Mouse (Mus musculus) heart, adult 8-10 months (tissue): ENCODE results near the gene Fndc7. TPM values are rescaled to one million over a fixed set of nuclear protein-coding genes. Genes with fewer than 3 reads are reported as not detected.
"Not testable (repeated sequence)": the region's sequence is repeated elsewhere in the genome, so short reads cannot be mapped to it uniquely, and the experiment has no call there.

ENCODE experiments used
- DNase-seq: peaks from one replicate; pipeline ENCODE4 v3.0.0; 2022; ENCODE audit warnings: low spot score
- total RNA-seq, 4 experiments: library from RNA; stranded (reverse); gene quantifications; 2 replicates each; pipeline ENCODE4 v1.2.4; 2022

Gene Fndc7
- total RNA-seq, 4 experiments from 2014 or later = 0.06 TPM; not detected in 3

DNA sequence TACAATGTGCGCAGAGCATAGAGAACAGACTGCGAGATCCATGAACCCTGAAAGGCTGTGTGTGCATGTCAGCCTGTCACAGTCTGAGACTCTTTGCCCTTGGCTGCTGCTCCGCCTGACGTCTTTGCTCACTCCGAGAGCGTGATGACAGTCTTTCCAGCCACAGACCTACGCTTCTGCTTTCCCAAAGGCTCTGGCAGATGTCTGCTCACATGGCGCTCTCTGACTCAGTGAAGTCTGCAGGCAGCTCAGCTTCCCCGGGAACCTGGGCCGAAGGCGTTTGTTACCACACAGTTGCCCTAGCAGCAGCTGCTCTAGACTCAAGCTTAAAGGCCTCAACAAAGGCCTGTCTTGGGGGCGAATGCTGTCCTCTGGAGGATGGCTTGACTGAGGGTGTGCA is 34.4 kb downstream of the Fndc7 start:
- DNase-seq = peak; percentile 63

- no peak for DNase-seq
These were observed 36.5 kb downstream of the Fndc7 start for GRCm38 (mm10) chr3:108853266-108853665.

- DNase-seq = no peak
These were observed 37.7 kb downstream of the Fndc7 start for GRCm38 (mm10) chr3:108851996-108852697.

DNA sequence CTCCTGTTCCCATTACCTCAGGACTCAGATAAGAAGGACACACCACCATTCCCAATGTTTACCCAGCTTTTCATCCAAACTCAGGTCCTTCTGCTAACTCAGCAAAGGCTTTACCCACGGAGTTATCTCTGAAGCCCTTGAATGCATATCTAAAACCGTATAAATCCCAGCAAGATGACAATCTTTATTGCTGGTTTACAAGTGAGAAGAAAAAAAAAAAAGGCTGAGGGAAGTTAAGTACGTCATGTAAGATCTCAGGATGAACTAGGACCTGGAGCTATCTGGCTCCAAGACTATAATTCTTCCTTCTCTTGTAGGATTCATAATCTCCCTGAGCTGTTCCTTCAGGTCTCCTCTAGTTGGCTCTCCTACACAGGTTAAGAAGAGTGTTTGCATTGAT is 38.3 kb downstream of the Fndc7 start:
- no peak for DNase-seq

- no peak for DNase-seq
These were observed 38.7 kb downstream of the Fndc7 start for GRCm38 (mm10) chr3:108851075-108851474.

DNA sequence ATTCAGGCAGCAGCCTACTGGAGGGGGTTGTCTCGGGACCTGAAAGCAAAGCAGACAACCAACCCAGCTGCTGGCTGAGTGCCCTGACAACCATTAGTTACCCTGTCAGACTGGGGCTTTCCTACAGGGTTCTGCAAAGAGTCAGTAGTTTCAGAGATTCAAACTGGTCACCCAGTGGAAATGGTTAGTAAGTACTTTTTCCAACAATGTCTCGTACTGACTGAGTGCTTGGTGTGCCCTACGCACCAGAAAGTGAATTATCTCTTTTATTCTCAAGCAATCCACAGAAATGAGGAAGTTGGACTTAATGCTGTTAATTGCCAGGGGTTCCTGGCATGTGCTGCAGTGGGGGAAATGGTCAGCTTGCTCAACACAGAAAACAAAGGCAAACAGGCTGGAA is 39.3 kb downstream of the Fndc7 start:
- no peak for DNase-seq

DNA sequence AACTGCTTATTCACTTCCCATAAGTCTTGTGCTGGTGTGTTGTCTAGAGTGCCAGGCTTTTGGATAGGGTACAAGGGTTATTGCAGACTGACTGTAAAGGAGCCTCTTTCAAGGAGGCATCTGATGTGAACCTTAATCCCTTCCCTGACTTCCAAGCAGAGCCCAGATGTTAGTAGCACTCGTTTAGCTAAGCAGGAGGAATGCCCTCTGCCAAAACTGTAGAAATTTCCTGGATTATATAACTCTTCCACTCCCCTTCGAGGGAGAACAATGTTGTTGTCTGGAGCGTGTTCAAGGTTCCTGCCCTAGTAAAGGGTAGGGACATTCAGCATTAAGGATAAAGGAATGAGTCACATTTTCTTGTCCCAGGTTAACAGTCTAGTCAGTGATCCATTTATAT is 43.2 kb downstream of the Fndc7 start:
- DNase-seq = no peak

- DNase-seq = no peak
These were observed 45.3 kb downstream of the Fndc7 start for GRCm38 (mm10) chr3:108844521-108844920.

DNA sequence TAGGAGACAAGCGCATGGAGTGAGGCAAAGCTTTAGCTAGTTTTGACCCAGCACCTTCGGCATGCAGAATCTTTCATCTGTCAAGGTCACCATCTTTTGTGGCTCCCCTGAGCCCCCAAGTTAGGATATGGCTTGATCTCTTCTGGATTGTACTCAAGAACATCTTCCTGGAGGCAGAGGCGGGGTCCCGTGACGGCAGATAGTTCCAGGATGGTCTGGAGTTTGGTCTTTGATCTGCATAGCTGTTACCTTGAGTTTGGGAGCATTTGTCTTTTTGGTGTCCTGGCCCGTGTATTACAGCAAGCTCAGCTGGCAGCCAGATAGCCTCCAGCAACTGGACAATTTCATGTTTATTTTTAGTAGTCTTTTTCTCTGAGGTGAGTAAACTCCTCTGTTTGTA is 45.8 kb downstream of the Fndc7 start:
- no peak for DNase-seq

- no peak for DNase-seq
These were observed 49.1 kb downstream of the Fndc7 start for GRCm38 (mm10) chr3:108840716-108841054.

DNA sequence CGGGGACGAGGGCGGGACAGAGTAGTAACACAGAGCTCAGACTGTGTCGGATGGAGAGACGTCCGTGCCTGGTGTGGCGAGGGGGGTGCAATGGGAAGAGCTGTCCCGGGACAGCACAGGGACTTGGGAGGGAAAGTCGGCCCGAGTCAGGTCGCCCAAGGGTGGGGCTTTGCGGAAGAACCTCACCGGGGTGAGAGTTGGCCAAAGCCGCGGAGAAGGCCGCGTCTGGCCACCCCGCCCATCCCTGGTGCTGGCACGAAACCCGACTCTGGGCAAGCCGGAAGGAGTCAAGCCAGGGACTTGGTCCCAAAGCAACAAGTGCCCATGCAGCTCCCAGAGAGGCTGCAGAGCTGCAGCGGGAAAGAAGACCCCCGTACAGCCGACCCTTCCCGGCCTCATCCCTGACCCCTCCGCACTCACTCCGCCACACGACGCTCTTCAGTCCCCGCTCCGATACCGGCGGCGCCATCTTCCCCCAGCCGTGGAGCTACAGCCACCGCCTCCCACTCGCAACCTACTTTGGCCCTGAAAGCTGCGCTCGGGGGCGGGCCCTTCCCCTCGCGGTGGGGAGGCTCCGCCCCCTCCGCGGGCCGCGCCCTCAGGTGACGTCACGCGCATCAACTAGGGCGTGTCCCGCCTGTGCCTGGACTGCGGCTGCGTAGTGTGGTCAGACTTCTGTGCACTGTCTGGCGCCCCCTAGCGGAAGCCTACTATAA is 49.6 kb downstream of the Fndc7 start, which contains the start of gene Stxbp3:
TSS of gene Stxbp3 (minus strand) at position 527 of the 716 bp plus-strand sequence.
- DNase-seq = peak; percentile 98

DNA sequence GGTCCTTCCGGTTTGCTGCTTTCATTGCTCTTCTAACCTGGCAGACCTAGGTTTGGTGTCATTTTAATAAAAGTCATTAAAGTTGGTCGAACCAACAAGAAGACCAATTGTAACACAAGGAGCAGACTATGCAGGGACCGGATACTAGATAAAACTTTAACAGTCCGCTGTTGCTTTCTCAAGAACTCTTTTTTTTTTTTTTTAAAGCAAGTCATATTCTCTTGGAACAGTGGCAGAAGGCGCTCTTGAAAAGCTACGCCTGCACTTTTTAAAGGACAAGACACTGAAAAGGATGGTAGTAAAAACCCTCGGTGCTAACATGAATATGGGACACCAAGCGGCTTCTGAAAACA is 50.2 kb downstream of the Fndc7 start:
- DNase-seq = peak; percentile 25

DNA sequence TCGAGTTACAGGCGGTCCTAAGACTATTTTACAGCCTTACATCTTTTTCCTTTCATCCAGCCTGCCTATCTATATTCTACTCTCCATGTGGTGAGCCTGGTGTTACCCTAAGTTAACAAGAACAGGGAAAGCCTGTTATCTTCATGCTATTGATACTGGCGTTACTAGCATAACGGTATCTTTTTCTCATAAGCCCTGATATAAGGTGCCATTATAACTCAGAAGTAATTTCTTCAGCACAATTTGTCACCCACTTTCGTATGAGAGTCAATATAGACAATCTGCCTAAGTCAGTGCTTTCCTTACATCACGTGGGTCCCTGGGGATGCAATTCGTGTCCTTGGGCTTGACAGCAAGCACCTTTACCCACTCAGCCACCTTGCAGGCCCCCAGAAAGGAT is 50.8 kb downstream of the Fndc7 start:
- DNase-seq = no peak

GRCm38 (mm10) chr3:108836931-108837330 is 52.9 kb downstream of the Fndc7 start:
- no peak for DNase-seq

GRCm38 (mm10) chr3:108833717-108834116 is 56.1 kb downstream of the Fndc7 start:
- not testable (repeated sequence) for DNase-seq

DNA sequence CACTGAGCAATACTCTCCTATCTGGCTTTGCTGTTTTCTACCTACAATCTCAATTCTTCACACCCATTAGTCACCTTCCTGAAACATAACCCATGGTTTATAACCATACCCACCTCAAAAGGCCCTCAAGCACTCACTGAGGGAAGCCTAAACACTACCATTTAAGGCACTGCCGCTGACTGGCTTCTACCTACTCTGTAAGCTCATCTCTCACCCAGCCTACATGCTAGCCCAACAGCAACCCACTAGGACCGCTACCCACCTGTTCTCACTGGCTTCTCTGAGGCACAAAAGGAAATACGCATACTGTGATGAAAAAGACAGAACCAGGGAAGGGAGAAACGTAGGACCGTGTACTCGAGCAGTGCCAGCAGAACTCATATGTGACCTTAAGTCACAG is 58.1 kb downstream of the Fndc7 start:
- DNase-seq = no peak

GRCm38 (mm10) chr3:108830493-108830892 is 59.3 kb downstream of the Fndc7 start:
- no peak for DNase-seq

GRCm38 (mm10) chr3:108815631-108816030 is 74.2 kb downstream of the Fndc7 start:
- DNase-seq = no peak

GRCm38 (mm10) chr3:108810747-108811263 is 79.0 kb downstream of the Fndc7 start:
- no peak for DNase-seq

GRCm38 (mm10) chr3:108805622-108806021 is 84.2 kb downstream of the Fndc7 start:
- no peak for DNase-seq
